Mouse (Mus musculus): ENCODE results near the gene Rad23b. TPM values are rescaled to one million over a fixed set of nuclear protein-coding genes. Genes with fewer than 3 reads are reported as not detected.

Gene Rad23b
- total RNA-seq, 4 experiments from 2014 or later, result 182 to 203 (median 189) TPM

Other genes starting within 250 kb of the Rad23b start
- gene Klf4, start 182.4 kb downstream of the Rad23b start, total RNA-seq (2022), result 1 to 10 TPM; 4.5 to 7.9 (median 5.7) TPM

All from left cerebral cortex, adult 8-10 months (tissue).